Mouse (Mus musculus): ENCODE measurements at regions not wholly inside any gene's neighbourhood (a gene's known extent, or its start where the extent isn't known, plus 50 kb on each side); places are given as distances from the start of the nearest gene placed in this dataset.

GRCm38 (mm10) chr4:9994466-9994865 lies 879.8 kb upstream of the 2610301B20Rik start:
- TF ChIP-seq MYOG (IDR thresholded peaks at IDR 0.05; ENCODE audit: control insufficient read depth in 1 of 3, insufficient read depth in 1 of 3, insufficient read length in 2 of 3, low read depth in 2 of 3) (no peak), POLR2A (IDR thresholded peaks at IDR 0.05; ENCODE audit: insufficient read length, low read depth) (no peak), E2F4 (IDR thresholded peaks at IDR 0.05; ENCODE audit: insufficient read depth) (no peak), MYOD1 (IDR thresholded peaks at IDR 0.05; ENCODE audit: control insufficient read depth in 1 of 3, insufficient read length in 2 of 3, low read depth in 2 of 3) (no peak), USF1 (IDR thresholded peaks at IDR 0.05; ENCODE audit: low read depth) (no peak), CEBPB (IDR thresholded peaks at IDR 0.05; ENCODE audit: insufficient read depth, poor library complexity, severe bottlenecking) (no peak), TCF12 (IDR thresholded peaks at IDR 0.05; ENCODE audit: insufficient read depth, poor library complexity, severe bottlenecking) (no peak), MAX (IDR thresholded peaks at IDR 0.05; ENCODE audit: low read depth) (no peak)

All from myocyte (in vitro differentiated cells).